Mouse (Mus musculus) spleen, adult 2 months (tissue): Measurements from ENCODE around the gene Arid1b.

Experiments used
- CTCF ChIP-seq: fragments of 200-500 bp; IDR thresholded peaks from 2 replicates; pipeline ENCODE4 v1.5.1; 2011; ENCODE audit warnings: mild to moderate bottlenecking, inconsistent platforms; ENCODE audit not compliant: insufficient read depth, insufficient read length, insufficient replicate concordance; ENCODE audit errors: extremely low read depth
- POLR2A ChIP-seq: fragments of 200-500 bp; IDR thresholded peaks from 2 replicates; pipeline ENCODE4 v1.6.1; 2011; ENCODE audit warnings: low read depth, low read length, inconsistent platforms

GRCm38 (mm10) chr17:5254717-5255617, 260.8 kb downstream of the Arid1b start:
- TF ChIP-seq POLR2A, result no peak
- TF ChIP-seq CTCF, result no peak
